Mouse (Mus musculus) kidney, postnatal 14 days (tissue): ENCODE data around the gene Tomm40.
A peak's percentile ranks its signal among the peaks of the same experiment; 100 is the strongest.
"Not testable (repeated sequence)": the region's sequence is repeated elsewhere in the genome, so short reads cannot be mapped to it uniquely, and the experiment has no call there.

Experiments used
- DNase-seq: peaks from one replicate; pipeline ENCODE4 v3.0.0; 2022; ENCODE audit warnings: mixed read lengths

Tomm40 gene

DNA sequence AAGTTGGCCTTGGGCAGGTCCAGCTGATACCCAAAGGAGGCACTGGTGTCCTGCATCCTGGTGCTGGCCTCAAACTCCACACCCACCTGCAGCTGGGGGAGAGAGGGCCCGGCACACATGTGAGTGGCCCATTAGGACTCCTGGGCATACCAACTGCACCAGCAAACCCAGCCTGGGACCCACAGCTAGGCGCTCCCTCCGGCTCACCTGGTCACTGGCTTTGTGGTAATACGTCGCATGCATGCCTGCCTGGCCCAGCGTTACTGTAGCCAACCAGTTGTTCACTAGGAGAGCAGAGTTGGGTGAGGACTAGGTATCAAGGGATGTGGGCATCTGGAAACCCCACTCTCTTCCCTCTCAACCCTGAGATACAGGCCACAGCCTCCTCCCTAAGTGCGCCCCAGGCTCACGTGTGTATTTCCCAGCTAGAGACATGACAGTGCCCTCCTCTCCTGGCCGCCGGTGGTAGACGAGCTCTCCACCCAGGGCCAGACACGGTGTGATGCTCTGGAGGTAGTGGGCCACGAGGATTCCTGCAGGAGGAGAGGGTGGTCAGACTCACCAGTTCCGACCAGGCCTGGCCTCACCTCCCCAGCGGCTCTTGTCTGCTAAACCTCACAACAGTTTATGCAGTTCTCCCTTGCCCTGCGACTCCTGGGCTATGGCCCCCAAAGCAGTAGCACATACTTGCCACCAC, 12.2 kb downstream of the Tomm40 start:
- DNase-seq, result no peak

DNA sequence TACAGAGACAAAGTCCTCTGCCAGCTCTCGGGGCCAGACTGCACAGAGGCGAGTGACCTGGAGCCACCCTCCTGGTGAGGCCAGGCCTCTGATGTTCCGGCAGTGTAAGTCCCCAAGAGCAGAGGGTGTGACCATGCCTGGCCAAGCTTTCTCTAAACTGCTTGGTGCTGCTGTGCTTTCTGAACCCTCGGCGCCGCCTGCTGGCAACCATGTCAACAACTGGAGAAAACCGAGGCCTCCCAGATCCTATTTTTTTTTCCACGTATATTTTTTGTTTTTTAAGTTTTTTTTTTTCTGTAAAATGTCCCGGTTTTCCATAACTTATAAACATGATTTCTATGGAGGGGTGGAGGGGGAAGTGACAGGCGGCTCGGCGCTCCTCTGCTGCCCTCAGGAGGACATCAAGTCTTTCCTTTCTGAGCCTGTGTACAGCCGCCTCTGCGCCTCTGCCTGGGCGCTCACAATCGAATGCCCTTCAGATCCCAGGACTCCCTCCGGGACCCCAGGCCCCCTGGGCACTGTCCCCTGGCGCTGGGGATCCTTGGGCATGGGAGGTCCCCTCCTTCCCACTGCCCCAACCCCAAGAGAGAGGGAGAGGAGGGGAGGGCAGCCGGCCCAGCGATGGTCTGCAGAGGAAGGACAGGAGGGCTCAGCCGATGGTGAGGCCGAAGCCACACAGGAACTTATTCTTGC, 14.0 kb downstream of the Tomm40 start:
- peak; percentile 89 for DNase-seq

GRCm38 (mm10) chr7:19700299-19701068, 14.8 kb downstream of the Tomm40 start:
- DNase-seq, result no peak

- no peak for DNase-seq
Observed at GRCm38 (mm10) chr7:19699827-19700148, 15.4 kb downstream of the Tomm40 start.

DNA sequence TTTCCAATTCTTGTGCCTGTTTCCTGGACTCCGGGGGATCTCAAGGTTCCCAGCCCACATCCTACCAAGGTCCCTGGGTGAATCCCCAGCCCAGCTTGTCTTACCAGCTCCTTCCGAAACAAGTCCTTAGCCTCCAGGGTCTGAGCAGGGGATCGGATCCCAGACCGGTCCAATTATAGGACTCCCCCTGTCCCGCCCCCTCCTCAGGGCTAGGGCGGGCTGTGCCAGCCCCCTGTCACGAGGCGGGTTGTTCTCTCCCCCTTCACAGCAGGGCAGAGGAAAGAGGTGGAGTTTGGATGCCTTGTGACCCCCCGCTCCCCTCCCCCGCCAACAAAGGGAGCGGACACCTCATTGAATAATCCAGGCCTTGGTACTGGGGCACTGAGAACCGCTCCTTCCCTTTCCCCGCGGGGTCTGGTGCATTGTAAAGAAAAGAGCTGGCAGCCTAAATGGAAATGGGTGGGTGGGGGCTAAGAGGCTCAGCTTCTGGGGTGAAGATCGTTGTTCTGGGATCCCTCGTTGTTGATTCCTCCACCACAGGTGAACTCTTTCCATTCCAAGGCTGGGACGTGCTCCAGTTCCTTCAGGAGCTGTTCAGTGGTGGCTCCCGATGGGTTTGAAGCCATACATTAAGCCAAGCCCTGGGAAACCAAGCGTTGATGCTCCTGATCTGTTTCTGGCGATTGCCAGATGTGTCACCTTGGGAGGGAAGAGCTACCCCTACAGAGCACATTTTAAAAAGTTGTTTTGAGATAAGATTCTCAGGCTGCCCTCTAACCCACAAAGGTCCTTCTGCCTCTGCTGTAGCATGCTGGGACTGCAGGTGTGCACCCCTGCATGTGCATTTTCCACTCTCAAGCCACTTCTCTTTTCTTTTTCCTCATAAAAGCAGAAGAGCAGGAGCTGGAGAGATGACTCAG, 16.1 kb downstream of the Tomm40 start, which contains the start of gene Apoe:
Apoe (minus strand) TSS at position 282 of the 920 bp plus-strand sequence.
- DNase-seq, result peak; percentile 79

- peak; percentile 63 for DNase-seq
Observed at GRCm38 (mm10) chr7:19697949-19698906, 17.0 kb downstream of the Tomm40 start.

- DNase-seq, result no peak
Observed at GRCm38 (mm10) chr7:19696336-19696873, 18.8 kb downstream of the Tomm40 start.

GRCm38 (mm10) chr7:19695881-19696280, 19.4 kb downstream of the Tomm40 start:
- no peak for DNase-seq

GRCm38 (mm10) chr7:19695213-19695594, 20.0 kb downstream of the Tomm40 start:
- DNase-seq, result no peak

GRCm38 (mm10) chr7:19694336-19695212, 20.7 kb downstream of the Tomm40 start:
- DNase-seq, result no peak

GRCm38 (mm10) chr7:19693421-19693820, 21.8 kb downstream of the Tomm40 start:
- DNase-seq, result peak; percentile 60

DNA sequence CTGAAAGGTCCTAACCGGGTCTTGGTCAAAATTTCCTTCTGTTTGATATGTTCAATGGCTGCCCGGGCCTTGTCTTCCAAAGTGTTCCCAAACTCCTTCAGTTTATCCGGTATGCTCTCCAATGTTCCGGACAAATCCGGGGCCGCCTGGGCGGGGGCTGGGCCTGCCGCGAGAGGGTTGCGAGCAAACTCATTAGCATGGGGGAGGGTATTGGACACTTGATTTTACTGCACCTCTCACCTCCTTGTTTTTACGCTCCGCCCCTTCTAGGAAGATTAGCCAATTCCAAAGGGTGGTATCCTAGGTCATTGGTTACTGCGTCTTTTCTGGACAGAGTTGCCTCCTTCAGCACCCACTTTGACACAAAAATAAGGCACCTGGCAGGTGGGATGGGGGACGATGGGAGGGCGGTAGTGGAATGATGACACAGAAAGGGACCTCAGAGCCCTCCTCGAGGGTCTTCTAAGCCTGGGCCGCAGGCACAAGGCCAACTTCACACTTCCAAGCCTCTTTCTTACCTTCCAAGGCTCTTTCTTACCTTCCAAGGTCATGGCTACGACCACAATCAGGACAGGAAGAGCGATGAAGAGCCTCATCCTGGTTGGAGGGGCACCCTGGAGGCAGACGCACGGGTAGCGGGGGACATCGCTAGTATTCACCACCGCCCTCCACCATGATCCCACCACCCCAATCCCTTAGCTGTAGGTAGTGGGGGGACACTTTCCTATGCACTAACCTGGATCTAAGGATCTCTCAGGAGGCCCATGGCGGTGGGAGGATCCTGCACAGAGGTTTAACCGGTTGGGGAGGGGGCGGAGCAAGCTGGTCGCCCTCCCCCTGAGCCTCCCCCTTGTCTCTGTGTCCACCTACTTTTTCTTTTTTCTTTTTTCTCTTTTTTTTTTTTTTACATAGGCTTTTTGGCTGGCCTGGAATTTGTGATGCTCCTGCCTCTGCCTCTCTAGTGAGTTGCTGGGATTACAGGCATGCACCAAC, 23.1 kb downstream of the Tomm40 start, which contains the start of gene Apoc1:
Apoc1 (minus strand) TSS at position 788 of the 993 bp plus-strand sequence.
- DNase-seq, result no peak

GRCm38 (mm10) chr7:19691434-19691833, 23.8 kb downstream of the Tomm40 start:
- DNase-seq, result no peak

GRCm38 (mm10) chr7:19690845-19691244, 24.4 kb downstream of the Tomm40 start:
- DNase-seq, result no peak

- DNase-seq, result no peak
Observed at GRCm38 (mm10) chr7:19688611-19689010, 26.6 kb downstream of the Tomm40 start.

- no peak for DNase-seq
Observed at GRCm38 (mm10) chr7:19688101-19688500, 27.1 kb downstream of the Tomm40 start.

- DNase-seq, result not testable (repeated sequence)
Observed at GRCm38 (mm10) chr7:19686927-19687583, 28.2 kb downstream of the Tomm40 start.

GRCm38 (mm10) chr7:19686521-19686920, 28.7 kb downstream of the Tomm40 start:
- DNase-seq, result no peak
